Mouse (Mus musculus) forebrain, embryonic 14.5 days (tissue): ENCODE data around the gene Lrrc8d. TPM values are rescaled to one million over a fixed set of nuclear protein-coding genes. Genes with fewer than 3 reads are reported as not detected.
A peak's percentile ranks its signal among the peaks of the same experiment; 100 is the strongest.

Experiments
- ATAC-seq: fragments of 200-750 bp; cut with Nextera tagmentation; 2 replicates; pipeline ENCODE4 v1.8.0; 2017; ENCODE audit warnings: mild to moderate bottlenecking, moderate library complexity
- DNase-seq: peaks from one replicate; pipeline ENCODE4 v3.0.0-alpha.2; 2015; ENCODE audit warnings: low spot score
- H3K27ac ChIP-seq: fragments of 300-500 bp; sonication (generic); 2 replicates; pipeline ENCODE4 v1.5.1; 2014; ENCODE audit warnings: low read depth, mild to moderate bottlenecking, control low read depth, low read length, moderate library complexity
- H3K27me3 ChIP-seq: fragments of 300-500 bp; sonication (generic); replicated peaks from 2 replicates; pipeline ENCODE4 v1.6.1; 2014; ENCODE audit warnings: low read length, control low read depth, mixed read lengths; ENCODE audit not compliant: control insufficient read depth, insufficient read depth
- H3K36me3 ChIP-seq: fragments of 300-500 bp; sonication (generic); 2 replicates; pipeline ENCODE4 v1.6.1; 2014; ENCODE audit warnings: low read length, control low read depth; ENCODE audit not compliant: control insufficient read depth, insufficient read depth
- H3K4me1 ChIP-seq: fragments of 300-500 bp; sonication (generic); 2 replicates; pipeline ENCODE4 v1.6.1; 2014; ENCODE audit warnings: antibody characterized with exemption, low read length, control low read depth; ENCODE audit not compliant: control insufficient read depth, insufficient read depth
- H3K4me2 ChIP-seq: fragments of 300-500 bp; sonication (generic); 2 replicates; pipeline ENCODE4 v1.6.1; 2014; ENCODE audit warnings: mild to moderate bottlenecking, control low read depth, low read length
- H3K4me3 ChIP-seq: fragments of 300-500 bp; sonication (generic); 2 replicates; pipeline ENCODE4 v1.5.1; 2014; ENCODE audit warnings: low read depth, low read length, control low read depth
- H3K9ac ChIP-seq: fragments of 300-500 bp; sonication (generic); 2 replicates; pipeline ENCODE4 v1.6.1; 2014; ENCODE audit warnings: mild to moderate bottlenecking, low read length, control low read depth, moderate library complexity
- H3K9me3 ChIP-seq: fragments of 300-500 bp; sonication (generic); replicated peaks from 2 replicates; pipeline ENCODE4 v1.6.1; 2016; ENCODE audit warnings: low read length, control low read depth, mixed read lengths; ENCODE audit not compliant: control insufficient read depth
- WGBS: fragments of 180-500 bp; shearing (Covaris S2); extraction: QIAGEN DNeasy Blood & Tissue Kit; methylation state at CpG from one replicate; pipeline ENCODE4 v1.1.7; 2014; 5-methylcytosine and 5-hydroxymethylcytosine counted together
- polyA plus RNA-seq: library from polyadenylated mRNA; unstranded; fragments of >200 nt; fragmentation: Nextera tagmentation; extraction: Ambion mirVana; gene quantifications from 2 replicates; pipeline ENCODE4 v1.2.1, GENCODE M21; 2014

The Lrrc8d gene
- polyA plus RNA-seq, 1 experiment from 2014 or later = 23.3 TPM

DNA sequence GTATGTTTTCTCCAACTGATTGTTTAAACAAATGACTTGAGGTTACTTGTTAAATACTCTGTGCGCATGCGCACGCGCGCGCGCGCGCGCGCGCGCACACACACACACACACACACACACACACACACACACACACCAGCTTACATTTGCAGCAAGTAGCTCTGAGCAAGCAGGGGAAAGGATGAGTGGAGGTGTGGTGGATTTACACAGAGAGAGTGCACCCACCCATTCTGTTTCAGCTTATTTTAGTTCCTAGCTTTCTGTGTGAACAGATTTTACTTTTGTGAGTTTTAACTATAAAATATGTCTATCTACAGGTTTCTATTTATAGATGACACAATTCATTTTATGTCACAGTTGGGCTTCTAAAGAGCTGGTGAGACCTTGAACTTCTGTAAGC is 84.1 kb downstream of the Lrrc8d start:
- no peaks in the 10 kb centered on the region for H3K9me3 ChIP-seq
- WGBS = over 99% methylated on average over 13 of the region's 13 CpGs

DNA sequence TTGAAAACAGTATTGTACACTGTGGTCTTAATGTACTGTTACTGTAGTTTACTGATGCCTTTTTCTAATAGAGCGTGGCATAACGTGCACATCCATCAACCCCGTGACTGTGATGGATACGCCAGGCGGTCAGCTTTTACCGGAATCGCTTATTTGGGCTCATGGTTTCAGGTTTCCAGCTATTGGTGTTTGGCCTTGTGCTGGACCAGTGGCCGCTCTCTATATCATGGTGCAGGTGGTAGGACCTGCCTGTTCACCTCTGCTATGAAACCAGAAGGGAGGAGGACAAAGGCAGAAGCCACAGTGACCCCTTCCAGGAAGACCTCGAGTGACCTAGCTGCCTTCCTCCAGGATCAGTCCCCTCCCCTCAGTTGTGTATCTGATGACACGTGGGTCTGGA is 85.0 kb downstream of the Lrrc8d start:
- Histone ChIP-seq H3K4me2 (no peak overlapping the region), H3K9ac (no peak overlapping the region), H3K4me1 (0 out of 2 replicates have a peak, but pooled peaks cover 3% of the 10 kb centered on the region), H3K36me3 (no peaks in the 10 kb centered on the region), H3K4me3 (no peak overlapping the region), H3K9me3 (no peaks in the 10 kb centered on the region), H3K27ac (no peak overlapping the region), H3K27me3 (no peaks in the 10 kb centered on the region)
- WGBS = 91% methylated on average over 10 of the region's 10 CpGs
- ATAC-seq (no peak), DNase-seq (no peak)

More for the DNA sequence above, 84.1 kb downstream of the Lrrc8d start:
- H3K27me3 ChIP-seq = no peaks in the 10 kb centered on the region
- no peak for ATAC-seq
- H3K27ac ChIP-seq = no peak overlapping the region
- no peak overlapping the region for H3K9ac ChIP-seq
- no peaks in the 10 kb centered on the region for H3K36me3 ChIP-seq
- 0 out of 2 replicates have a peak, but pooled peaks cover 3% of the 10 kb centered on the region for H3K4me1 ChIP-seq
- no peak overlapping the region for H3K4me2 ChIP-seq
- DNase-seq = no peak
- H3K4me3 ChIP-seq = no peak overlapping the region

DNA sequence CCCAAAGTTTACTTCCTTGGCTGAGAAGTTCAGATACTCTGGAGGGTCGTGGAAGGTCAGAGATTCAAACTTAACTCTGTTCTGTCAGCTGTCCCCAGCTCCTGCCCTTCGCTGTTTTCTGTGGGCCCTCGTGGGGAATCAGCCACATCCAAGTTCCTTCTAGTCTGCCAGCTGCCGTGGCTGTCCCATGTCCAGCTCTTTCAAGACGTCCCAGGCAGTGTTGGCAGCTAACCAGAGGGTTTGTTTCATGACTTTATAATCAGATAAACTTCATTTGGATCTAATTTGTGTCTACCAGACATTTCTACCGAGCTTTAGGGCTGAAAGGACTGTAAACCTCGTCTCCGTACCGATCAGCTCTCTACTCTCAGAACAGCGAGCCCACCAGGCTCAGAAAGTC is 87.8 kb downstream of the Lrrc8d start:
- H3K4me3 ChIP-seq = no peak overlapping the region
- ATAC-seq = no peak
- no peak overlapping the region for H3K9ac ChIP-seq
- DNase-seq = peak; percentile 42
- H3K27me3 ChIP-seq = no peaks in the 10 kb centered on the region
- H3K36me3 ChIP-seq = no peaks in the 10 kb centered on the region
- no peaks in the 10 kb centered on the region for H3K9me3 ChIP-seq
- peaks cover 11% of the 10 kb centered on the region for H3K4me1 ChIP-seq
- H3K4me2 ChIP-seq = no peak overlapping the region
- H3K27ac ChIP-seq = no peak overlapping the region
- 60% methylated on average over 10 of the region's 10 CpGs for WGBS

DNA sequence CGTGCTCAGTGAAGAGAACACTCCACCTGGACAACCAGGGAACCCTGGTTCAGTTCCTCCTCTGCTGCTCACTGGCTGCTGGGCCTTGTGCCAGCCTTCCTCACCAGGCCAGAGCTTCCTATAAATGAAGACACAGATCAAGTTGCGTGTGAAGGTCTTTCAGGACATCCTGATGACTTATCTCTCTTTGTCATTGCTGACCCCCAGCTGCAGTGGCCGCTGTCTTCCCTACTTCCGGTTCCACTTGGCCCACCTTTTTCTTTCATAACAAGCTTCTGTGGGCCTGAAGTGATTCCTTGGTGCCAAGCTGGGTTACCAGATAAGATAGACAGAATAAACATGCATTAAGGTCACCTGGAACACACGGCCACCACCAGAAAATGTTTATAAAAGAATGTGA is 90.0 kb downstream of the Lrrc8d start:
- H3K9ac ChIP-seq = no peak overlapping the region
- no peaks in the 10 kb centered on the region for H3K9me3 ChIP-seq
- peaks cover 21% of the 10 kb centered on the region for H3K4me1 ChIP-seq
- no peak overlapping the region for H3K4me3 ChIP-seq
- no peaks in the 10 kb centered on the region for H3K27me3 ChIP-seq
- no peak overlapping the region for H3K27ac ChIP-seq
- no peak overlapping the region for H3K4me2 ChIP-seq
- ATAC-seq (no peak), DNase-seq (no peak)
- 91% methylated on average over 5 of the region's 5 CpGs for whole genome bisulfite sequencing
- no peaks in the 10 kb centered on the region for H3K36me3 ChIP-seq

DNA sequence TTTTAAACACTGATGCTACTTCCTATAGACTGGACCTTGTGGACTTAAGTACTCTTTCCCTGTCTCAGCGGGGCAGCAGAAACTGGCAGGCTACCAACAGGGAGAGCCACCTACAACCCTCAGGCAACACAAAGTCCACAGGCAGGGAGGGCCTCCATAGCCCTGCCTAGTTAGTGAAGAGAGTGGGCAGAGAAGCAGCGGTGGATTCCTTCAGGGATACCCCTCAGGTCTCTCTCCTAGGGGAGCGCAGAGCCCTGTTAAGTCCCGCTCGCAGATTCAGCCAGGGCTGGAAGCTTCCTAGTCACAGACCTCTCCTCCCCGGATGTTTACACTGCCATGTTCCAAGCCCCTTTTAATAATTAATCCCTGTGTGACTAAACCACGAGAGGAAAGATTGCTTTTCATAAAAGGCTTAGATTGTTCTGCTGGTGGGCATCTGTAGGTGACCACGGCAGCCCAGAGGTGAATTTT is 92.6 kb downstream of the Lrrc8d start:
- peak; percentile 25 for DNase-seq

DNA sequence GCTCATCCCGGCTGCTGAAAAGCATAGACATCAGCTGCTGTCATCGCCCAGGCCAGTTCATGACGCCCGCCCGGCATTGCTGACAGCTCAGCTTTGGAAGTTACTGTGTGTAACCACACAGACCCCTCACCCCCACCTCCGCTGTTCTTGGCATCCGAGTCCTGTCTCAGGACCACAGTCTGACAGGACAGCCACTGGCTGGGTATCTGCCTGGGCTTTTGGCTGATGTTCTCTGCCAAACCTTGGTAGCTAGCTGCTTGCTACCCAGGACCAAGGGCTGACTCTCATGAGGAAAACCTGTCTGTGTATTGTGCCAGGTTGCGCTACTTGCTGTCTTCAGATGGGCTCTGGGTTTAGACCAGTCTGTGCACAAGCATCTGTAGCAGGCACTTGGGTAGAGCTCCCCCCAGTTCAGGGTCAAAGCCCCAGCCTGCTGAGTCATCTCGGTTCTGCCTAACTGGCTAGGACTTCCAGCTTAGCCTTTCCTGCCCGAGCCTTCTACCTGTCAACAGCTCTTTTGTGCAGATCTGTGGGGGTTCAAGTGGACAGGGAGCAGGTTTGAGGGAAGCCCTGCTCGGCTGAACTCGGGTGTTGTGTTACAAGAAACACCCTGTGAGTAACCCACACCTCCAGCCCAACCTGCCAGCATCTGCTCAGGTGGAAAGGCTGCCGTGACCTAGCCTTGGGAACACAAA is 93.2 kb downstream of the Lrrc8d start:
- Histone ChIP-seq H3K9ac (peak overlapping the region; percentile 13; the same call in 1 of the 2 replicates), H3K36me3 (no peaks in the 10 kb centered on the region), H3K27ac (no peak overlapping the region; the same call in 1 of the 2 replicates), H3K4me1 (peaks cover 19% of the 10 kb centered on the region), H3K4me2 (0 out of 2 replicates have a peak overlapping the region, but pooled peaks have one; percentile 17), H3K9me3 (no peaks in the 10 kb centered on the region), H3K4me3 (no peak overlapping the region), H3K27me3 (no peaks in the 10 kb centered on the region)
- ATAC-seq (peak; percentile 63), DNase-seq (peak; percentile 64)
- WGBS = 33% methylated on average over 13 of the region's 13 CpGs

More for the DNA sequence above, 92.6 kb downstream of the Lrrc8d start:
- peaks cover 20% of the 10 kb centered on the region for H3K4me1 ChIP-seq
- H3K27ac ChIP-seq = no peak overlapping the region
- WGBS = 30% methylated on average over 8 of the region's 8 CpGs
- H3K4me2 ChIP-seq = peak overlapping the region; percentile 17; the same call in 1 of the 2 replicates
- H3K27me3 ChIP-seq = no peaks in the 10 kb centered on the region
- peak overlapping the region; percentile 13; the same call in 1 of the 2 replicates for H3K9ac ChIP-seq
- peak; percentile 47; the same call in 1 of the 2 replicates for ATAC-seq
- no peaks in the 10 kb centered on the region for H3K9me3 ChIP-seq
- no peak overlapping the region for H3K4me3 ChIP-seq
- no peaks in the 10 kb centered on the region for H3K36me3 ChIP-seq

DNA sequence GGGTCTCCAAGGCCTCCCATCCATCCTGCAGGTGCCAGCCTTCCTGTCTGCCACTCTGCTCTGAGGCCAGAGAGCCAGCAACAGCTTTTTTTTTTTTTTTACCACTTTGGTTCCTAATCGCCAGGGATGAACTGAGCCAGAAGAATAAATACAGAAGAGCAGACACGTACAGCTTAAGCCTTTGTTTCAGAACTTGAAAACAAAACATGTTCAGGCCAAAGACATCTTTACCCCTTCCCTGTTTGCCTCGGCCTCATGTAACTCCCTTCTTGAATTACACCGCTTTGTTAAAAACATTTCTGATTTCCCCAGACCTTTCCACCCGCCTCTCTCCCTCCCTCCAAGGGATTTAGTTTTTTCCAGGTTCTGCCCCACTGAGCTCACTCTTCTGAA is 93.8 kb downstream of the Lrrc8d start:
- Histone ChIP-seq H3K9ac (peak overlapping the region; percentile 13; the same call in 1 of the 2 replicates), H3K9me3 (no peaks in the 10 kb centered on the region), H3K4me1 (peaks cover 19% of the 10 kb centered on the region), H3K4me2 (no peak overlapping the region), H3K27me3 (no peaks in the 10 kb centered on the region), H3K27ac (no peak overlapping the region; the same call in 1 of the 2 replicates), H3K4me3 (no peak overlapping the region), H3K36me3 (no peaks in the 10 kb centered on the region)
- WGBS = 30% methylated on average over 5 of the region's 5 CpGs
- DNase-seq (peak; percentile 15), ATAC-seq (peak; percentile 19; the same call in 1 of the 2 replicates)

DNA sequence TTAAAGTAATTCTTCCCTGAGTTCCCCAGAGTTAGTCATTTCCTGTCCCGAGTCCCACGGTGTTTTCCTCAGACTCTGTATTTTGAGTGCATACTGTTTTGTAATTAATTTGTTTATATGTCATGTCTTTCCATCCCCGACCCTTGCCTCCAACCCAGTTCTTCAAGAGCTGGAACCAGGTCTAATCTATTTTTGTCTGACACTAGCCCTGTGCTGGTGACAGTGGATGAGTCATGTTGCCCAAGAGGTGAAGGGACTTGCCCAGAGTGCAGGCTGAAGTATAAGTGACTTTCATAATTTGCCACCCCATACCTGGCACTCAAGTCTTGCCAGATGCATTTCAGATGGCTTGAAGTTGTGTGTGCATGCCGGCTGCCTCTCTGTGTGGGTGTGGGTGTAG is 98.7 kb downstream of the Lrrc8d start:
- Histone ChIP-seq H3K27me3 (no peaks in the 10 kb centered on the region), H3K36me3 (no peaks in the 10 kb centered on the region), H3K4me1 (peaks cover 11% of the 10 kb centered on the region), H3K9ac (no peak overlapping the region), H3K4me3 (no peak overlapping the region), H3K4me2 (no peak overlapping the region), H3K9me3 (no peaks in the 10 kb centered on the region), H3K27ac (no peak overlapping the region)
- ATAC-seq (no peak), DNase-seq (no peak)
- WGBS = 91% methylated on average over 4 of the region's 4 CpGs
